Mouse (Mus musculus) thymus, postnatal 10 days (tissue): ENCODE measurements around the gene Arhgef18.

Experiments
- DNase-seq, 2 experiments: peaks; one replicate each; pipeline ENCODE4 v3.0.0; 2021; ENCODE audit warnings: low spot score in 2 of 2

Gene Arhgef18

DNA sequence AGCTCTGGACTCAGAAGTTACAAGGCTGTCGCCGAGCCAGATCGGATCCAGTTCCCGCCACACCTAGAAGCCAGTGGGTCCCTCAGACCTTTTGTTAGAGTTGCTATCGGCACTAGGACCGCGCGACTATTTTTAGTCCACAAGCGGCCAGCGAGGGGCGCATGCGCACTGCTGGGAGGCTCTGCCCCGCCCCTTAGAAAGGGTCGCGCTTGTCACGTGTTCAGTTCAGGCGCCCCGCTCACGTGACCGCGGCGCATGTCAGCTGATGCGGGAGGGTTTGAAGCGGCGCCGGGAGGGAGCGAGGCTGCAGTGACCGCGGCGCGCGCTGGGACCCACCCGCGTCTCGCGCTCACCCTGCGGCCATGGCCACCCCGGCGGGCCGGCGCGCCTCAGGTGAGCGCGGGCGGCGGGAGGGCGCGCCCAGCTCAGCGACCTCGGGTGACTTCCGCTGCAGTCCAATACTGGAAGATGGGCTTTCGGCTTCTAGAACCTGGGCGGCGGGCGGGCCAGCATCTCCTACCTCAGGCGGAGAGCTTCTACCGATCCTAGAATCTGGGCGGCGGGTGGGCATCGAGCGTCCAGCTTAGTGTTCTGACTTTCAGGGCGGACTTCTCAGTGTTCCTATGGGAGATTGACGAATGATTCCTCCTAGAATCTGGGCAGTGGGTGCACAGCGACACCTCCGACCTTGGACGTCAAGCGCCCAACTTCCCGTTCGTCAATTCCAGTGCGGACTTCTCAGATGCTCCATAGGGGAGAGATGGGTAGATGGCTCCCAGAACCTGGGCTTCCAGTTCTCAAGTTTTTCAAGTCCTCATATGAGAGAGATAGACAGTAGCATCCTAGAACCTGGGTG, 107.7 kb downstream of the Arhgef18 start, which contains the start of gene Mcoln1:
TSS of gene Mcoln1 (plus strand) at position 223 of the 856 bp plus-strand sequence.
- DNase-seq: peak; percentile 97

- DNase-seq: no peak
Measured at GRCm38 (mm10) chr8:3502217-3502616, 109.4 kb downstream of the Arhgef18 start.
